Mouse (Mus musculus) liver, embryonic 14.5 days (tissue): ENCODE data around the gene Aco1.

ENCODE experiments used
- CTCF ChIP-seq: IDR thresholded peaks from 2 replicates; pipeline ENCODE4 v1.5.1; 2016; ENCODE audit warnings: antibody characterized with exemption, low read depth, control low read depth
- EP300 ChIP-seq: IDR thresholded peaks from 2 replicates; pipeline ENCODE4 v1.6.1; 2016; ENCODE audit warnings: antibody characterized with exemption, low read depth

- TF ChIP-seq CTCF: no peak
- TF ChIP-seq EP300: no peak
Observed at GRCm38 (mm10) chr4:40239409-40240271, 96.8 kb downstream of the Aco1 start, which contains the start of gene Ddx58.
